Mouse (Mus musculus) CH12.LX (cell line): ENCODE results near the gene Fibcd1.

Experiments used
- CTCF ChIP-seq, 2 experiments: IDR thresholded peaks in 1 of 2; conservative IDR thresholded peaks in 1 of 2; 2 replicates each; pipeline ENCODE4 v1.5.1; 2011 to 2012; ENCODE audit warnings: low read depth in 2 of 2, low read length in 2 of 2, improper control_type of control experiment in 1 of 2, inconsistent platforms in 1 of 2, mild to moderate bottlenecking in 1 of 2, moderate library complexity in 1 of 2
- E2F4 ChIP-seq: IDR thresholded peaks from 2 replicates; pipeline ENCODE4 v1.6.1; 2011; ENCODE audit warnings: low read depth, low read length, improper control_type of control experiment; ENCODE audit not compliant: insufficient replicate concordance
- NRF1 ChIP-seq: IDR thresholded peaks from 2 replicates; pipeline ENCODE4 v1.6.1; 2014; ENCODE audit warnings: low read depth, mild to moderate bottlenecking, inconsistent platforms, low read length, improper control_type of control experiment, moderate library complexity
- PAX5 ChIP-seq: IDR thresholded peaks from 2 replicates; pipeline ENCODE4 v1.6.1; 2012; ENCODE audit warnings: low read length, inconsistent platforms, mixed read lengths
- ZKSCAN1 ChIP-seq: IDR thresholded peaks from 2 replicates; pipeline ENCODE4 v1.6.1; 2012; ENCODE audit warnings: low read depth, inconsistent platforms, low read length, improper control_type of control experiment, borderline replicate concordance

GRCm38 (mm10) chr2:31813641-31814040, 32.2 kb downstream of the Fibcd1 start:
- TF ChIP-seq CTCF (conservative IDR thresholded peaks at IDR 0.05 in 1 of 2, IDR thresholded peaks at IDR 0.05 in 1 of 2; ENCODE audit: low read depth in 2 of 2, low read length in 2 of 2) (no peak), ZKSCAN1 (no peak), NRF1 (no peak), PAX5 (no peak), E2F4 (no peak)
